ENCODE assay signal across 12 mouse cellular contexts in genomic region chr13:49362364-49362763, GRCm38 (mm10). TPM values are rescaled to one million over a fixed set of nuclear protein-coding genes. Genes with fewer than 3 reads are reported as not detected.
DNase-seq lines count a peak whose midpoint lies in the region; ATAC-seq and TF ChIP-seq lines count a peak whose summit lies in the region.
"Had no signal": no experiment of that assay in that cellular context is flagged by ENCODE, and none has a peak within 500 bp of the region (broad histone marks: within the 10 kb centered on the region; RNA-seq: fewer than 3 reads in every experiment).

No protein-coding gene starts in this region.

- ATAC-seq in heart, embryonic 11.5 days (replicated peaks; ENCODE audit: insufficient number of reproducible peaks, low FRiP score, low TSS enrichment): no peak
- ATAC-seq in megakaryocyte, adult 5-6 weeks (ENCODE audit: poor library complexity, severe bottlenecking): no peak

- no peak overlapping the region for H3K4me2 ChIP-seq in heart, embryonic 11.5 days
- peak overlapping the region; percentile 67 for H3K4me2 ChIP-seq in myocyte (ENCODE audit: low read depth)
- H3K4me2 ChIP-seq: lung, embryonic 15.5 days; neural tube, embryonic 12.5 days had no signal

- peaks cover 88% of the 10 kb centered on the region for H3K79me2 ChIP-seq in myocyte (ENCODE audit: control insufficient read depth, insufficient read depth)

- H3K27ac ChIP-seq in heart, embryonic 11.5 days (ENCODE audit: low read depth, low read length): no peak overlapping the region
- H3K27ac ChIP-seq in embryonic facial prominence, embryonic 10.5 days (replicated peaks): 0 out of 2 replicates have a peak overlapping the region, but pooled peaks have one; percentile 2
- H3K27ac ChIP-seq: lung, embryonic 15.5 days; neural tube, embryonic 12.5 days had no signal

- H3ac ChIP-seq in myocyte (ENCODE audit: control insufficient read depth, insufficient read length): no peak overlapping the region

- H3K36me3 ChIP-seq in heart, embryonic 11.5 days (ENCODE audit: control insufficient read depth, insufficient read depth, low read length): no peaks in the 10 kb centered on the region
- H3K36me3 ChIP-seq in megakaryocyte, embryonic 14.5 days (replicated peaks; ENCODE audit: low read length): peaks cover 56% of the 10 kb centered on the region
- peaks cover 17% of the 10 kb centered on the region for H3K36me3 ChIP-seq in embryonic facial prominence, embryonic 10.5 days (replicated peaks)
- no peaks in the 10 kb centered on the region for H3K36me3 ChIP-seq in myocyte (ENCODE audit: control insufficient read depth, insufficient read depth)
- H3K36me3 ChIP-seq: lung, embryonic 15.5 days; neural tube, embryonic 12.5 days had no signal

- TF ChIP-seq POLR2A in myocyte (IDR thresholded peaks at IDR 0.05; ENCODE audit: insufficient read length, low read depth): no peak

- H3K27me3 ChIP-seq in heart, embryonic 11.5 days (ENCODE audit: control insufficient read depth, insufficient read depth, low read length): no peaks in the 10 kb centered on the region
- no peaks in the 10 kb centered on the region for H3K27me3 ChIP-seq in megakaryocyte, embryonic 14.5 days (replicated peaks)
- no peaks in the 10 kb centered on the region for H3K27me3 ChIP-seq in embryonic facial prominence, embryonic 10.5 days (replicated peaks; ENCODE audit: low read depth, poor library complexity, severe bottlenecking)
- H3K27me3 ChIP-seq in myocyte (ENCODE audit: control insufficient read depth, insufficient read depth, insufficient read length): no peaks in the 10 kb centered on the region
- H3K27me3 ChIP-seq: lung, embryonic 15.5 days; neural tube, embryonic 12.5 days had no signal

- H3K9me3 ChIP-seq in heart, embryonic 11.5 days (replicated peaks; ENCODE audit: control insufficient read depth, low read length): no peaks in the 10 kb centered on the region
- no peaks in the 10 kb centered on the region for H3K9me3 ChIP-seq in megakaryocyte, embryonic 14.5 days
- no peaks in the 10 kb centered on the region for H3K9me3 ChIP-seq in embryonic facial prominence, embryonic 10.5 days
- H3K9me3 ChIP-seq: lung, embryonic 15.5 days; neural tube, embryonic 12.5 days had no signal

- H3K9ac ChIP-seq in heart, embryonic 11.5 days (ENCODE audit: low read depth, low read length): no peak overlapping the region
- H3K9ac ChIP-seq: lung, embryonic 15.5 days; neural tube, embryonic 12.5 days had no signal

- H3K4me3 ChIP-seq in heart, embryonic 11.5 days (ENCODE audit: low read depth, low read length): no peak overlapping the region
- peak overlapping the region; percentile 72 for H3K4me3 ChIP-seq in megakaryocyte, embryonic 14.5 days (replicated peaks)
- H3K4me3 ChIP-seq in embryonic facial prominence, embryonic 10.5 days: no peak overlapping the region
- H3K4me3 ChIP-seq in myocyte: no peak overlapping the region
- H3K4me3 ChIP-seq: lung, embryonic 15.5 days; neural tube, embryonic 12.5 days had no signal

- peaks cover 37% of the 10 kb centered on the region for H3K4me1 ChIP-seq in heart, embryonic 11.5 days (ENCODE audit: control insufficient read depth, insufficient read depth, low read length)
- H3K4me1 ChIP-seq in megakaryocyte, embryonic 14.5 days: peaks cover 98% of the 10 kb centered on the region
- peaks cover 15% of the 10 kb centered on the region; the same call in 1 of the 2 replicates for H3K4me1 ChIP-seq in embryonic facial prominence, embryonic 10.5 days

- peak; percentile 43 for DNase-seq in heart, adult 8-10 months (ENCODE audit: low spot score)
- no peak for DNase-seq in embryonic facial prominence, embryonic 10.5 days (ENCODE audit: low spot score)
- DNase-seq in layer of hippocampus, postnatal 14 days (ENCODE audit: low spot score in 2 of 2): no peak
- DNase-seq in thymus, postnatal 10 days (ENCODE audit: low spot score in 2 of 2): no peak
- DNase-seq: cerebellum, adult 9-10 months; thymus, postnatal 25 days had no signal

- 76% methylated on average over 7 of the region's 7 CpGs for WGBS in heart, embryonic 11.5 days (ENCODE audit: insufficient replicate concordance)
- 80% methylated on average over 7 of the region's 7 CpGs for WGBS in embryonic facial prominence, embryonic 10.5 days

TF ChIP-seq in myocyte, 11 proteins besides CTCF, POLR2A, EP300 and RAD21:
- TF ChIP-seq TCF12 (IDR thresholded peaks at IDR 0.05; ENCODE audit: insufficient read depth, poor library complexity, severe bottlenecking) (peak; percentile 94), REST (IDR thresholded peaks at IDR 0.05; ENCODE audit: insufficient read depth, insufficient read length) (no peak), TCF3 (IDR thresholded peaks at IDR 0.05; ENCODE audit: insufficient read length, low read depth) (peak; percentile 96), SRF (IDR thresholded peaks at IDR 0.05; ENCODE audit: control insufficient read depth, insufficient read length, low read depth) (peak; percentile 68), E2F4 (IDR thresholded peaks at IDR 0.05; ENCODE audit: insufficient read depth) (no peak), CEBPB (IDR thresholded peaks at IDR 0.05; ENCODE audit: insufficient read depth, poor library complexity, severe bottlenecking) (no peak), USF1 (IDR thresholded peaks at IDR 0.05; ENCODE audit: low read depth) (peak; percentile 59), MAX (IDR thresholded peaks at IDR 0.05; ENCODE audit: low read depth) (no peak), MYOD1 (IDR thresholded peaks at IDR 0.05; ENCODE audit: control insufficient read depth in 1 of 3, insufficient read length in 2 of 3, low read depth in 2 of 3) (peak in 2 of 3 experiments; percentile 97 to 98), MYOG (IDR thresholded peaks at IDR 0.05; ENCODE audit: control insufficient read depth in 1 of 3, insufficient read depth in 1 of 3, insufficient read length in 2 of 3, low read depth in 2 of 3) (peak; percentile 88 to 100 (median 99)), POLR2AphosphoS2 (IDR thresholded peaks at IDR 0.05; ENCODE audit: insufficient read length, low read depth) (no peak)

RNA-seq across cellular contexts. Expression of gene Bicd2, which starts 21.0 kb away (rescaled TPM):
- total RNA-seq in heart, adult 8-10 months (2022): 10 to 100 TPM; 67.9 to 79.2 (median 73.3) TPM
- 34.0 and 42.8 TPM in 2 replicates for polyA plus RNA-seq in heart, embryonic 11.5 days (2014; fragmentation: Nextera tagmentation; extraction: Ambion mirVana)
- 21.2 and 22.5 TPM in 2 replicates for polyA plus RNA-seq in megakaryocyte, embryonic 14.5 days (2012; ENCODE audit: insufficient read depth, low replicate concordance)
- total RNA-seq in megakaryocyte, adult 5-6 weeks (2015): 14.9 and 15.3 TPM in 2 replicates
- 24.7 and 27.7 TPM in 2 replicates for total RNA-seq in megakaryocyte, adult 5-6 weeks (2017)
- polyA plus RNA-seq in embryonic facial prominence, embryonic 10.5 days (2016; fragmentation: Nextera tagmentation; extraction: Ambion mirVana): 32.6 and 33.3 TPM in 2 replicates
- polyA plus RNA-seq in myocyte (2012; fragmentation: generic; extraction: Trizol): 94.9 TPM
- total RNA-seq in layer of hippocampus, postnatal 14 days (2021): 10 to 100 TPM; 47.9 to 48.6 TPM

RNA-seq across cellular contexts. Expression of gene Fgd3, which starts 42.3 kb away (rescaled TPM):
- 1 to 10 TPM; 1.2 to 2.4 (median 1.7) TPM for total RNA-seq in heart, adult 8-10 months (2022)
- polyA plus RNA-seq in heart, embryonic 11.5 days (2014; fragmentation: Nextera tagmentation; extraction: Ambion mirVana): 0.10 and 0.64 TPM in 2 replicates
- 9.1 and 10.4 TPM in 2 replicates for polyA plus RNA-seq in megakaryocyte, embryonic 14.5 days (2012; ENCODE audit: insufficient read depth, low replicate concordance)
- total RNA-seq in megakaryocyte, adult 5-6 weeks (2015): 10.7 and 12.2 TPM in 2 replicates
- 26.1 and 30.9 TPM in 2 replicates for total RNA-seq in megakaryocyte, adult 5-6 weeks (2017)
- polyA plus RNA-seq in embryonic facial prominence, embryonic 10.5 days (2016; fragmentation: Nextera tagmentation; extraction: Ambion mirVana): 1.2 and 1.3 TPM in 2 replicates
- 15.5 TPM for polyA plus RNA-seq in myocyte (2012; fragmentation: generic; extraction: Trizol)
- total RNA-seq in layer of hippocampus, postnatal 14 days (2021): 1 to 10 TPM; 7.3 to 7.9 TPM

RNA-seq across cellular contexts. Expression of gene Ippk, which starts 58.7 kb away (rescaled TPM):
- 1 to 10 TPM; 5.5 to 7.5 (median 7.1) TPM for total RNA-seq in heart, adult 8-10 months (2022)
- polyA plus RNA-seq in heart, embryonic 11.5 days (2014; fragmentation: Nextera tagmentation; extraction: Ambion mirVana): 11.1 and 11.6 TPM in 2 replicates
- 1.4 TPM in 1 of 2 replicates, not detected in the other for polyA plus RNA-seq in megakaryocyte, embryonic 14.5 days (2012; ENCODE audit: insufficient read depth, low replicate concordance)
- total RNA-seq in megakaryocyte, adult 5-6 weeks (2015): 2.5 and 3.1 TPM in 2 replicates
- 5.9 and 7.4 TPM in 2 replicates for total RNA-seq in megakaryocyte, adult 5-6 weeks (2017)
- polyA plus RNA-seq in embryonic facial prominence, embryonic 10.5 days (2016; fragmentation: Nextera tagmentation; extraction: Ambion mirVana): 18.3 and 20.4 TPM in 2 replicates
- 4.5 TPM for polyA plus RNA-seq in myocyte (2012; fragmentation: generic; extraction: Trizol)
- total RNA-seq in layer of hippocampus, postnatal 14 days (2021): 10 to 100 TPM; 21.7 to 22.1 TPM
